Mouse (Mus musculus) heart, adult 2 months (tissue): ENCODE data around the gene Arrdc2. TPM values are rescaled to one million over a fixed set of nuclear protein-coding genes. Genes with fewer than 3 reads are reported as not detected.
A peak's percentile ranks its signal among the peaks of the same experiment; 100 is the strongest.

Source experiments
- DNase-seq, 2 experiments: peaks; one replicate each; pipeline ENCODE4 v3.0.0; 2021
- H3K27ac ChIP-seq: fragments of 200-600 bp; 2 replicates; pipeline ENCODE4 v1.8.1; 2022
- H3K27me3 ChIP-seq: fragments of 200-500 bp; 2 replicates; pipeline ENCODE4 v1.6.1; 2012; ENCODE audit warnings: mild to moderate bottlenecking, low read length, inconsistent platforms, mixed read lengths; ENCODE audit not compliant: control insufficient read depth, insufficient read depth
- H3K36me3 ChIP-seq: fragments of 200-500 bp; 2 replicates; pipeline ENCODE4 v1.6.1; 2012; ENCODE audit warnings: low read length, inconsistent platforms; ENCODE audit not compliant: control insufficient read depth, insufficient read depth
- H3K4me1 ChIP-seq: fragments of 200-500 bp; 2 replicates; pipeline ENCODE4 v1.6.1; 2011; ENCODE audit warnings: low read length; ENCODE audit not compliant: control insufficient read depth, insufficient read depth
- H3K4me3 ChIP-seq: fragments of 200-600 bp; 2 replicates; pipeline ENCODE4 v1.8.1; 2022
- H3K79me2 ChIP-seq: fragments of 200-500 bp; replicated peaks from 2 replicates; pipeline ENCODE4 v1.6.1; 2012; ENCODE audit warnings: mild to moderate bottlenecking, inconsistent platforms, low read length, moderate library complexity, mixed read lengths; ENCODE audit not compliant: control insufficient read depth, insufficient read depth
- H3K9ac ChIP-seq: fragments of 200-500 bp; 2 replicates; pipeline ENCODE4 v1.6.1; 2012; ENCODE audit warnings: low read depth, mild to moderate bottlenecking, control low read depth, inconsistent platforms, low read length, mixed read lengths
- CTCF ChIP-seq: fragments of 200-600 bp; IDR thresholded peaks from 2 replicates; pipeline ENCODE4 v1.8.1; 2022; ENCODE audit warnings: antibody characterized with exemption, mild to moderate bottlenecking, moderate library complexity
- EP300 ChIP-seq: fragments of 200-500 bp; IDR thresholded peaks from 2 replicates; pipeline ENCODE4 v1.6.1; 2011; ENCODE audit warnings: low read depth, low read length, control low read depth; ENCODE audit not compliant: insufficient read depth
- POLR2A ChIP-seq: fragments of 200-500 bp; IDR thresholded peaks from 2 replicates; pipeline ENCODE4 v1.6.1; 2011; ENCODE audit warnings: mild to moderate bottlenecking, low read depth, low read length, control low read depth; ENCODE audit not compliant: insufficient read depth
- WGBS: fragments of 180-500 bp; shearing (Covaris S2); methylation state at CpG from one replicate; pipeline ENCODE4 v1.1.7; 2018; 5-methylcytosine and 5-hydroxymethylcytosine counted together
- intact Hi-C: fragments of 180-260 bp; cut with DNase I; formaldehyde crosslinking; loops from one replicate; pipeline ENCODE4 v1.15.1; 2025
- polyA plus RNA-seq: library from polyadenylated mRNA; depleted of rRNA; stranded (reverse); fragments of >200 nt; gene quantifications from 2 replicates; pipeline ENCODE4 v1.2.3, GENCODE M21; 2012
- total RNA-seq, 2 experiments: library from RNA; stranded (reverse); gene quantifications; 2 replicates each; pipeline ENCODE4 v1.2.3; 2021

Arrdc2 gene
- total and polyA plus RNA-seq, 3 experiments: 8.9 to 36.2 (median 18.6) TPM

- H3K36me3 ChIP-seq: no peaks in the 10 kb centered on the region
- TF ChIP-seq POLR2A (no peak), EP300 (no peak), CTCF (no peak)
- peak; percentile 70 to 80 for DNase-seq
- H3K4me3 ChIP-seq: peak overlapping the region; percentile 60
- intact Hi-C loops: loop anchor here (1.0 kb wide), 1 partner anchor 12 kb away; no protein-coding TSS in a partner anchor
- no peaks in the 10 kb centered on the region for H3K79me2 ChIP-seq
- no peak overlapping the region for H3K9ac ChIP-seq
- 2% methylated on average over 46 of the region's 47 CpGs for WGBS
- H3K27me3 ChIP-seq: no peaks in the 10 kb centered on the region
- no peaks in the 10 kb centered on the region for H3K4me1 ChIP-seq
- H3K27ac ChIP-seq: no peak overlapping the region
These were observed 35.6 kb downstream of the Arrdc2 start for GRCm38 (mm10) chr8:70803761-70804480.

DNA sequence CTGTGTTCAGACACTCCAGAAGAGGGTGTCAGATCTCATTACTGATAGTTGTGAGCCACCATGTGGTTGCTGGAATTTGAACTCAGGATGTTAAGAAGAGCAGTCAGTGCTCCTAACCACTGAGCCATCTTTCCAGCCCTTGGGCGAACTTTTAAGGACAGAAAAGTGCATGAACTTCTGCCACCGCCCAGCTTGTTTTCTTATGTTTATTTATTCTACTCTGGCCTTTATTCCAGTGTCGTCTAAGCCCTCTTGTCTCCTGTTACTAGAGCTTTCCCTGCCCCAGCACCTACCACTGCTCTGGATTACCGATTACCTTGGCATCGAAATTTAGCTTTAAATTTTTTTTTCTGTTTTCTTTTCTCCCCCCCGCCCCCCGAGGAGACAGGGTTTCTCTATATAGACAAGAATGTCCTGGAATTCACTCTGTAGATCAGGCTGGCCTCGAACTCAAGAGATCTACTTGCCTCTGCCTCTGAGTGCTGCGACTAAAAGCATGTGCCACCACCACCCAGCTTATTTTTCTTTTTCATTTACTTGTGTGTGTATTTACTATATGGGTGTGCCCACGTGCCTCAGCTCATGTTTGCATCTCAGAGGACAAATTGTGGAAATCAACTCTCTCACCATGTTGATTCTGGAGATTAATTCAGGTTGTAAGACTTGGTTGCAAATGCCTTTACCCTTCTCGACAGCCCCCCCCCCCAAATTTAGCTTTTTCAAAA, 36.6 kb downstream of the Arrdc2 start:
- no peak overlapping the region for H3K9ac ChIP-seq
- H3K4me1 ChIP-seq: 0 out of 2 replicates have a peak, but pooled peaks cover 1% of the 10 kb centered on the region
- no peak overlapping the region for H3K4me3 ChIP-seq
- WGBS: 78% methylated on average over 11 of the region's 11 CpGs
- H3K36me3 ChIP-seq: no peaks in the 10 kb centered on the region
- intact Hi-C loops: no loop called here
- no peak for DNase-seq
- H3K27me3 ChIP-seq: no peaks in the 10 kb centered on the region
- no peaks in the 10 kb centered on the region for H3K79me2 ChIP-seq
- no peak overlapping the region for H3K27ac ChIP-seq
- no peak for TF ChIP-seq EP300
- no peak for TF ChIP-seq POLR2A
- TF ChIP-seq CTCF: no peak

GRCm38 (mm10) chr8:70801830-70802229, 37.7 kb downstream of the Arrdc2 start:
- Histone ChIP-seq H3K9ac (no peak overlapping the region), H3K4me1 (peaks cover 3% of the 10 kb centered on the region; the same call in 1 of the 2 replicates), H3K27me3 (no peaks in the 10 kb centered on the region), H3K27ac (no peak overlapping the region), H3K79me2 (no peaks in the 10 kb centered on the region), H3K4me3 (no peak overlapping the region), H3K36me3 (no peaks in the 10 kb centered on the region)
- DNase-seq: no peak
- intact Hi-C loops: no loop called here
- TF ChIP-seq POLR2A (no peak), EP300 (no peak), CTCF (no peak)
- 79% methylated on average over 1 of the region's 1 CpGs for WGBS

DNA sequence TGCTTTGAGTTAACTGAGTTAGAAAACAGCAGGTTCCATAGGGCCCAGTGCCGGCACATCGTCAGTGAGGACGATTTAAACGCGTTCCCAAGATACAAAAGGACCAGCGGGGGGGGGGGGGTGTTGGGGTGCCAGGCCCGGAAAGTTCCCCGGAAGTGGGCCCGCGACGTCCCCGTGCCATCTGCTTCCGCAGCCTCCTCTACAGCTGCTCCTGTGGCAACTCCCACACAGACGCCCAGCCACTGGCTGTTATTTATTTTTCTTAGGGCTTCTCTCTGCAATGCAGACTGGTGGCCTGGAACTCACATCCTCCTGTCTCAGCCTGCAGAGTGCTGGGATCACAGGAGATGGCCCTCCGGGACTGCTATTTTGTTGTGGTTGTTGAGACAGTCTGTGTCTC, 38.4 kb downstream of the Arrdc2 start:
- Histone ChIP-seq H3K9ac (no peak overlapping the region), H3K36me3 (no peaks in the 10 kb centered on the region), H3K4me1 (peaks cover 3% of the 10 kb centered on the region; the same call in 1 of the 2 replicates), H3K4me3 (no peak overlapping the region), H3K27ac (no peak overlapping the region), H3K79me2 (no peaks in the 10 kb centered on the region), H3K27me3 (no peaks in the 10 kb centered on the region)
- no peak for TF ChIP-seq POLR2A
- TF ChIP-seq EP300: no peak
- TF ChIP-seq CTCF: no peak
- no peak for DNase-seq
- WGBS: 26% methylated on average over 15 of the region's 15 CpGs
- intact Hi-C loops: no loop called here

DNA sequence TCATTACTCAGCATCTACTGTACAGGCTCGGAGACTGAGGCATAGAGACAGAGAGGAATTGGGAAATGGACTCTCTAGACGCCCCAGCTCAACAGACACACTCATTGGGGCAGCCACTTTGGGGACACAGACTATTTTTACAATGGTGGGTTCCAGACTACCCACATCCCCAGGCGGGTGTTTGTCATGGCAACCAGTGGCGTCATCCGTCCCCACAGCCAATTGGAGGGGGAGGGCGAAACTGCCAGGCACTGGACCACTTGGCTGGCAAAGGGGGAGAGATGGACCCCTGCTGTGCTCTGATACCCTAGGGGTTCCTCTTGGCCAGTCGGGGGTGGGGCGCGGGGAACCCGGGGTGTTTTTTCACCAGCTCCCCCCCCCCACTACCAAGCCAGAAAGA, 38.9 kb downstream of the Arrdc2 start:
- H3K4me1 ChIP-seq: peaks cover 3% of the 10 kb centered on the region; the same call in 1 of the 2 replicates
- no peaks in the 10 kb centered on the region for H3K36me3 ChIP-seq
- intact Hi-C loops: no loop called here
- no peak for DNase-seq
- H3K27me3 ChIP-seq: no peaks in the 10 kb centered on the region
- 70% methylated on average over 10 of the region's 10 CpGs for WGBS
- H3K4me3 ChIP-seq: no peak overlapping the region
- H3K9ac ChIP-seq: no peak overlapping the region
- no peak for TF ChIP-seq POLR2A
- no peak for TF ChIP-seq CTCF
- no peak for TF ChIP-seq EP300
- no peak overlapping the region for H3K27ac ChIP-seq
- no peaks in the 10 kb centered on the region for H3K79me2 ChIP-seq

DNA sequence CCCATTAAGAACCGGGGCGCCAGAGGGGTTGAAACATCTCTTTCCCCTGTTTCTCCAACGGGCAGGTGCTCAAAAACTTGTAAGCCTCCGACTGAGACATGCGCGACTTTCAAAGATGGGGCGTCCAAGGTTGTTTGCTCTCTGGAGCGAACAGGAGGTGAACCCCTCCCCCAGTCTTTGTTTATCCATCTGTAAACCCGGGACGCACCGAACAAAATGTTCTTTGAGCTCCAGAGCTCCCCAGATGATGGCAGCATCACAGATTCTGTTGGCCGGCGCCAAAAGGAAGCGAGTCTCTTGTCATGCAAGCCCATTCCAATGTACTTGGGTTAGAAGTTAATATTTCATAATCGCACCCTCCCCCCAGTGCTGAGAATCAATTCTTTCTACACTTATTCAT, 41.2 kb downstream of the Arrdc2 start:
- Histone ChIP-seq H3K27me3 (no peaks in the 10 kb centered on the region), H3K9ac (no peak overlapping the region), H3K4me3 (no peak overlapping the region), H3K36me3 (no peaks in the 10 kb centered on the region), H3K27ac (no peak overlapping the region), H3K4me1 (peaks cover 3% of the 10 kb centered on the region; the same call in 1 of the 2 replicates), H3K79me2 (no peaks in the 10 kb centered on the region)
- DNase-seq: peak; percentile 44 to 47
- WGBS: 18% methylated on average over 15 of the region's 15 CpGs
- intact Hi-C loops: no loop called here
- no peak for TF ChIP-seq CTCF
- no peak for TF ChIP-seq POLR2A
- 0 out of 2 replicates have a peak, but pooled peaks have one; percentile 18 for TF ChIP-seq EP300
